Mouse (Mus musculus) heart, embryonic 14.5 days (tissue): ENCODE data around the gene Pdss2. TPM values are rescaled to one million over a fixed set of nuclear protein-coding genes. Genes with fewer than 3 reads are reported as not detected.

Experiments
- ATAC-seq: fragments of 200-750 bp; cut with Nextera tagmentation; 2 replicates; pipeline ENCODE4 v1.8.0; 2017; ENCODE audit warnings: low read depth, moderate TSS enrichment; ENCODE audit not compliant: insufficient number of reproducible peaks, insufficient read depth, low FRiP score
- H3K27ac ChIP-seq, 2 experiments: fragments of 200-500 bp in 1 of 2; fragments of 300-500 bp in 1 of 2; sonication (generic) in 1 of 2; replicated peaks in 1 of 2; 2 replicates each; pipeline ENCODE4 v1.5.1; 2012 to 2014; ENCODE audit warnings: low read depth in 2 of 2, low read length in 2 of 2, control low read depth in 1 of 2, mild to moderate bottlenecking in 1 of 2, mixed read lengths in 1 of 2; ENCODE audit not compliant: control insufficient read depth in 1 of 2, insufficient read depth in 1 of 2
- H3K27me3 ChIP-seq: fragments of 300-500 bp; sonication (generic); 2 replicates; pipeline ENCODE4 v1.6.1; 2014; ENCODE audit warnings: mild to moderate bottlenecking, low read length, control low read depth; ENCODE audit not compliant: control insufficient read depth, insufficient read depth
- H3K36me3 ChIP-seq: fragments of 300-500 bp; sonication (generic); 2 replicates; pipeline ENCODE4 v1.6.1; 2014; ENCODE audit warnings: mild to moderate bottlenecking, control low read depth, low read length, mixed read lengths; ENCODE audit not compliant: control insufficient read depth, insufficient read depth
- H3K4me1 ChIP-seq, 2 experiments: fragments of 200-500 bp in 1 of 2; fragments of 300-500 bp in 1 of 2; sonication (generic) in 1 of 2; 2 replicates each; pipeline ENCODE4 v1.6.1; 2012 to 2014; ENCODE audit warnings: low read length in 2 of 2, control low read depth in 1 of 2, mixed read lengths in 1 of 2; ENCODE audit not compliant: control insufficient read depth in 2 of 2, insufficient read depth in 2 of 2
- H3K4me2 ChIP-seq: fragments of 300-500 bp; sonication (generic); 2 replicates; pipeline ENCODE4 v1.6.1; 2014; ENCODE audit warnings: mild to moderate bottlenecking, low read length
- H3K4me3 ChIP-seq, 2 experiments: fragments of 200-500 bp in 1 of 2; fragments of 300-500 bp in 1 of 2; sonication (generic) in 1 of 2; 2 replicates each; pipeline ENCODE4 v1.5.1; 2012 to 2014; ENCODE audit warnings: low read length in 2 of 2, mild to moderate bottlenecking in 2 of 2, control low read depth in 1 of 2, low read depth in 1 of 2, moderate library complexity in 1 of 2; ENCODE audit not compliant: control insufficient read depth in 1 of 2, insufficient read depth in 1 of 2
- H3K9ac ChIP-seq: fragments of 300-500 bp; sonication (generic); 2 replicates; pipeline ENCODE4 v1.6.1; 2014; ENCODE audit warnings: mild to moderate bottlenecking, low read length
- H3K9me3 ChIP-seq: fragments of 300-500 bp; sonication (generic); 2 replicates; pipeline ENCODE4 v1.6.1; 2016; ENCODE audit warnings: low read length, control low read depth; ENCODE audit not compliant: control insufficient read depth
- WGBS: fragments of 180-500 bp; shearing (Covaris S2); extraction: QIAGEN DNeasy Blood & Tissue Kit; methylation state at CpG from one replicate; pipeline ENCODE4 v1.1.7; 2014; 5-methylcytosine and 5-hydroxymethylcytosine counted together
- polyA plus RNA-seq: library from polyadenylated mRNA; unstranded; fragments of >200 nt; fragmentation: Nextera tagmentation; extraction: Ambion mirVana; gene quantifications from 2 replicates; pipeline ENCODE4 v1.2.1, GENCODE M21; 2014

Pdss2 gene
- polyA plus RNA-seq, 1 experiment from 2014 or later: 11.1 TPM

DNA sequence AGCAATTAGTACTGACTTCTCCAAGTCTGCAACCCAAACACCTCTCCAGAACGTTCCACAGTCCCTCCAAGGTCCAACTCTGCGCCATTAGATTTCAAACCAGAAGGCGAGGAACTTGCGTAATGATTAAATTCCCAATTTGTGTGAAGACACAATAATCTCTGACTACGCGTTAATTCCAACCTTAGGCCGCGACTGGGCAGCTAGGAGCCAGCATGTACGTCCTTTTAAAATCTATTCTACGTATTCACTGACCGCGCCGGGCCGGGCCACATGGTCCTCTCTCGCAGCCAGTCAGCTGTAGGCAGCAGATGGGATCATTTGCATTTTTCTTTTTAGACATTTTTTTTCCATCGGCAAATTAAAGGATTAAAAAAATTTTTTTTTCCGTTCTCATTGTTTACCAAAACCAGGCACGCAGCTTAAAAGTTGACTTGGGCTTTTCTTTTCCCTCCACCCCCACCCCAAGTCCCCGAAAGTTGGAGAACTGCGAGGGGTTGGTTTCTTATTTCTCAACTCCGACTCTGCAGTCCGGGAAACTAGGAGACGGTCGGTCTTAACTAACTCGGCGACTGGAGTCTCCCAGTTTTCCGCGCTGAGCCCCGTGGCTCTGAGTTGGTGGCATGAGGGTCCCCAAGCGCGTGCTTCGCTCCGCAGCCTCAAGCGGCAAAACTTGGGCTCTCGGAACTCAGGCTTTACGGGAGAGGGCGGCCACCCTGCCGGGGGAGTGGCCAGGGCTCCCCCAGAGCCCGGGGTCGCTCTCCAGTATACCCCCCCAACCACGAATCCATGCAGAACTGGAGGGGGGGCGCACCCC lies 256.8 kb downstream of the Pdss2 start:
- no peaks in the 10 kb centered on the region for H3K36me3 ChIP-seq
- ATAC-seq: 0 out of 2 replicates have a peak, but pooled peaks have one; percentile 14
- peak overlapping the region; percentile 96 for H3K4me2 ChIP-seq
- H3K27me3 ChIP-seq: no peaks in the 10 kb centered on the region
- H3K9ac ChIP-seq: peak overlapping the region; percentile 95
- WGBS: under 1% methylated on average over 41 of the region's 42 CpGs
- peaks cover 4 to 23% of the 10 kb centered on the region in 2 experiments; a peak in 3 of 4 replicates for H3K4me1 ChIP-seq
- H3K9me3 ChIP-seq: no peaks in the 10 kb centered on the region
- peak overlapping the region; percentile 89 to 90 for H3K4me3 ChIP-seq
- H3K27ac ChIP-seq: peak overlapping the region; percentile 86 to 98

DNA sequence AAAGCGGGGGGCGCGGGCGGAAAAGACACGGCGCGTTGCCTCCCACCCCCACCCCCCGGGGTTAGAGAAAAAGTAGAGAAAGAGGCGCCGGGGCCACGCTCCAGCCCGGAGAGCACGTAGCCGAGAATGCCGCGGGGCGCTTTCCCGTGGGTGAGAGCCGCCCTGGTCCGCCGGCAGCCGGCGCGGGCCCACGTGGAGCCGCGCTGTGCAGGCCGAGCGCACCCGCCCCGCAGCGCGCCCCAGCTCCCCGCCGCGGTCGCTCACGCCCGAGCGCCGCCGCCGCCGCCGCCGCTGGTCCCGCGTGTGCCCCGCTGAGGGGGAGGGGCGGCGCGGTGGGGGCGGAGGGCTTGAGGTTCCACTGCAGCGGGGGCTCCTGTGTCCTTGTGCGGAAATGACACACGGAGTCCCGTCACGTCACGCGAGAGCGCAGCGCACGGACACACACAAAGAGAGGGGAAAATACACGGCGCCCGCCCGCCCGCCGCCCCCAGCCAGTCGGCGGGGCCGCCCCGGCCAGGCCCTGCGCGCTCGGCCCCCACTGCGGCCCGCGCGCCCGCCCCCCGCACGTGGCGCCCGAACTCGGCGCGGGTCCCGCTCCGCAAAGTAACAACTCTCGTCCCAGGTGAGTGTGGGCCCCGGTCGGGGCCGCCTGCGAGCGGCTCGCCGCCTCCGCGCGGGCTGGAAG lies 257.6 kb downstream of the Pdss2 start, which contains the start of gene Bend3:
Bend3 (plus strand) TSS at position 81 of the 685 bp plus-strand sequence.
- ATAC-seq: peak; percentile 32
- Histone ChIP-seq H3K9ac (peak within 1 kb of the TSS; percentile 95), H3K27ac (peak within 1 kb of the TSS; percentile 86 to 98), H3K9me3 (no peaks in the 10 kb centered on the region), H3K4me2 (peak within 1 kb of the TSS; percentile 96), H3K4me1 (peaks cover 9 to 30% of the 10 kb centered on the region in 2 experiments; a peak in 3 of 4 replicates), H3K36me3 (no peaks in the 10 kb centered on the region), H3K27me3 (no peaks in the 10 kb centered on the region), H3K4me3 (peak within 1 kb of the TSS; percentile 89 to 90)
- under 1% methylated on average over 81 of the region's 101 CpGs for WGBS

DNA sequence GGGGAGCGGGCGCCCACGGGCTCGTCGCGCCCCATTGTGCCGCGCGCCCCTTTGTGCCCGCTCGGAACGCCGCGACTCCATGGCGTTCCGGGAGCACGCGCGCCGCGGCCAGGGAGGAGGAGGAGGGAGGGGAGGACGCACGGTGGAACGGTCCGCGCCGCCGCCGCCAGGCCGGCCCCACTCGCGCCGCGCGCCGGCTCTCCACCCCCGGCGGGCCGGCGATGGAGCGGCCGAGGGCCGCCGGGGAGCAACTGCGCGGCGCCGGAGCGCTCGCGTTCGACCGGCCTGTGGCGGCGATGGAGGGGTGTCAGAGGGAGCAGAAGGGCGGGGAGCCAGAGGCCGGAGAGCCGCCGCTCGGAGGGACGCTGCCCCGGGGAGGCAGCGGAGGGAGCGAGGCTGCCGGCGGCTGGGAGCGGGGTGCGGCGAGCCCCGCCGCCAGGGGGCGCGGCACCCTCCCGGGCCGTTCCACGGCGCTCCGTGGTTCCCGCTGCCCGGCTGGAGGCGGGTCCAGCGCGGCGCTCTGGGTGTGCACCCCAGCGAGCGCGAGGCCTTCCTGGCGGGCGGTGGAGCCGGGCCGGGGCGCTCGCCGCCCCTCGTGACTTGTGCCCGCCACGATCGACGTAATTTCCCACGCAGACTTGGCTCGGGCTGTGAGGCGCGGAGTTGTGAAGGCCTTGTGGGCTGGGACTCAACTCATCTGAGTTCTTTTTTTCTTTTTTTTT lies 258.3 kb downstream of the Pdss2 start:
- no peaks in the 10 kb centered on the region for H3K27me3 ChIP-seq
- H3K9ac ChIP-seq: peak overlapping the region; percentile 95
- H3K4me3 ChIP-seq: peak overlapping the region; percentile 89 to 90
- ATAC-seq: peak; percentile 81
- H3K4me2 ChIP-seq: peak overlapping the region; percentile 96
- WGBS: under 1% methylated on average over 59 of the region's 103 CpGs
- no peaks in the 10 kb centered on the region for H3K9me3 ChIP-seq
- no peaks in the 10 kb centered on the region for H3K36me3 ChIP-seq
- peak overlapping the region; percentile 84 to 98 for H3K27ac ChIP-seq
- H3K4me1 ChIP-seq: peaks cover 11 to 30% of the 10 kb centered on the region in 2 experiments; a peak in 3 of 4 replicates

DNA sequence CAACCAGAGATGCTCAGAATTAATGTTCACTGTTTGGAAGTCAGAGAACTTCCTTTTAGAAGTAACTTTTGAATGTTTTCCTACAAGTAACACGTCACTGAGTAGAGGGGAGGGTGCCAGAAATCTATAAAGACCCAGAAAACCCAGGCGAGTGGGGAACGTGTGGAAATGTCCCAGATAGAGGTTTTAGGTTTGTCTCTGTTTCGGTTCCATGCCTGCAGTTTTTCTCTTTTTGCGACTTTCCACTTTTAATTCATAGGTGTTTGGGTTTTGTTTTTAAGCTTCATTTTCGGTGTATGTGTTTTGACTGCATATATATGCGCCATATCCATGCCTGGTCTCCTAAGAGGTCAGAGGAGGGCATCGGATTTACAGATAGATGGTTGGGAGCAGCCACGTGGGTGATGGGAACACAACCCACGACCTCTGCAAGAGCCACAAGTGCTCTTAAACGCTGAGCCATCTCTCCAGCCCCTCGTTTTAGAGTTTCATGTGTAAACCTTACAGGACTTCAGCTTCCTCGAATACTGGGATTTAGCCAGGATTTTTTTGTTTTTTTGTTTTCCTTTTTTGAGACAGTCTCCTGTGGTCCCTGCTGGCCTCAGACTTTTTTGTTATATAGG lies 259.1 kb downstream of the Pdss2 start:
- no peaks in the 10 kb centered on the region for H3K27me3 ChIP-seq
- peak overlapping the region; percentile 89 to 90 for H3K4me3 ChIP-seq
- H3K4me2 ChIP-seq: peak overlapping the region; percentile 96
- peak overlapping the region; percentile 84 to 98 for H3K27ac ChIP-seq
- no peaks in the 10 kb centered on the region for H3K36me3 ChIP-seq
- 18% methylated on average over 13 of the region's 13 CpGs for WGBS
- H3K4me1 ChIP-seq: peaks cover 11 to 34% of the 10 kb centered on the region in 2 experiments; a peak in 3 of 4 replicates
- H3K9me3 ChIP-seq: no peaks in the 10 kb centered on the region
- no peak for ATAC-seq
- peak overlapping the region; percentile 95 for H3K9ac ChIP-seq

DNA sequence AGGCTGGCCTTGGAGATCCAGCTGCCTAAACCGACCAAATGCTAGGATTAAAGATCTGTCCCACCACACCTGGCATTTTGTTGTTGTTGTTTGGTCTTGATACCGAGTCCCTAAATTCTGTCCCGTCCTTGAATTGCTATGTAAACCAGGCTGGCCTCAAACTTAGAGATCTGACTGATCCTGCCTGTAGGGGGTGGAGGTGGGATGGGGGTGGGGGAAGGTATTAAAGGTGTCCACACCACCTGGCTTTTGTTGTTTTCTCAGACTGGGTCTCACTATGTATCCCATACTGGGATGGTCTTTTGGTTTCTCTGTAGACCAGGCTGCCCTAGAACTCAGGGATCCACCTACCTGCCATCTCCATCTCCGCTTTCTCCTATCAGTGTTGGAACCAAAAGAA lies 259.9 kb downstream of the Pdss2 start:
- Histone ChIP-seq H3K9ac (no peak overlapping the region), H3K4me1 (peaks cover 11 to 34% of the 10 kb centered on the region in 2 experiments; a peak in 3 of 4 replicates)

DNA sequence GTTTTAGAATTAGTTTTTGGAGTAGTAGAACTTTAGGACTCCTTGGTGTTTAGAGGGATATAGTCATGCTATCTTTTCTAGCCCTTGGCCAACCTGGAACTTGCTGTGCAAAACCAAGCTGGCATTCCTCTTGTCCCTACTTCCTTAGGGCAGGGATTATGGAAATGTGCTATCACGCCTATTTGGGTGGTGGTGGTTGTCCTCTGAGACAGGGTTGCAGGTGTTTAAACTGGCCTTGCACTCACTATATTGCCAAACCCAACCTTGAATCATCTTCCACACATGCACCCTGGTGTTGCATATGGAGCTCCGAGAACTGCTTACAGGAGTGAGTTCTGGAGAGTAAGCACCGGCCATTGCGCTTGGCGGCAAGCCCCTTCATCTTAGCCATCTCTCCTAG lies 260.7 kb downstream of the Pdss2 start:
- H3K4me2 ChIP-seq: no peak overlapping the region
- no peaks in the 10 kb centered on the region for H3K9me3 ChIP-seq
- H3K36me3 ChIP-seq: no peaks in the 10 kb centered on the region
- WGBS: 89% methylated on average over 5 of the region's 5 CpGs
- no peak overlapping the region for H3K9ac ChIP-seq
- ATAC-seq: no peak
- H3K27ac ChIP-seq: no peak overlapping the region
- H3K4me1 ChIP-seq: peaks cover 11 to 34% of the 10 kb centered on the region in 2 experiments; a peak in 3 of 4 replicates
- H3K4me3 ChIP-seq: no peak overlapping the region
- no peaks in the 10 kb centered on the region for H3K27me3 ChIP-seq

More for the DNA sequence above, 259.9 kb downstream of the Pdss2 start:
- H3K36me3 ChIP-seq: no peaks in the 10 kb centered on the region
- no peak overlapping the region for H3K27ac ChIP-seq
- no peak overlapping the region for H3K4me3 ChIP-seq
- no peaks in the 10 kb centered on the region for H3K9me3 ChIP-seq
- 0 out of 2 replicates have a peak overlapping the region, but pooled peaks have one; percentile 96 for H3K4me2 ChIP-seq
- no peaks in the 10 kb centered on the region for H3K27me3 ChIP-seq
- no peak for ATAC-seq
- 40% methylated on average over 4 of the region's 4 CpGs for WGBS
